Mouse (Mus musculus): ENCODE results near the gene Cass4.

Gene Cass4

GRCm38 (mm10) chr2:172390341-172390740 lies 3.3 kb upstream of the Cass4 start:
- no peak for DNase-seq (ENCODE audit: low spot score in 2 of 2)

- DNase-seq (ENCODE audit: low spot score in 2 of 2) = no peak
Observed at GRCm38 (mm10) chr2:172392041-172392521, 1.5 kb upstream of the Cass4 start.

- no peak for DNase-seq (ENCODE audit: low spot score in 2 of 2)
Observed at GRCm38 (mm10) chr2:172394052-172394392, 428 bp downstream of the Cass4 start.

GRCm38 (mm10) chr2:172394671-172395070 lies 1.1 kb downstream of the Cass4 start:
- no peak for DNase-seq (ENCODE audit: low spot score in 2 of 2)

- no peak for DNase-seq (ENCODE audit: low spot score in 2 of 2)
Observed at GRCm38 (mm10) chr2:172395961-172396360, 2.4 kb downstream of the Cass4 start.

- no peak for DNase-seq (ENCODE audit: low spot score in 2 of 2)
Observed at GRCm38 (mm10) chr2:172399901-172400300, 6.3 kb downstream of the Cass4 start.

GRCm38 (mm10) chr2:172401116-172401825 lies 7.7 kb downstream of the Cass4 start:
- DNase-seq (ENCODE audit: low spot score in 2 of 2) = no peak

GRCm38 (mm10) chr2:172404239-172404638 lies 10.6 kb downstream of the Cass4 start:
- DNase-seq (ENCODE audit: low spot score in 2 of 2) = no peak

- DNase-seq (ENCODE audit: low spot score in 2 of 2) = no peak
Observed at GRCm38 (mm10) chr2:172405011-172405410, 11.4 kb downstream of the Cass4 start.

- DNase-seq (ENCODE audit: low spot score in 2 of 2) = no peak
Observed at GRCm38 (mm10) chr2:172406173-172406572, 12.6 kb downstream of the Cass4 start.

- DNase-seq (ENCODE audit: low spot score in 2 of 2) = peak in 1 of 2 experiments; percentile 13
Observed at GRCm38 (mm10) chr2:172407499-172407898, 13.9 kb downstream of the Cass4 start.

GRCm38 (mm10) chr2:172410686-172411085 lies 17.1 kb downstream of the Cass4 start:
- no peak for DNase-seq (ENCODE audit: low spot score in 2 of 2)

- no peak for DNase-seq (ENCODE audit: low spot score in 2 of 2)
Observed at GRCm38 (mm10) chr2:172411091-172411490, 17.5 kb downstream of the Cass4 start.

- no peak for DNase-seq (ENCODE audit: low spot score in 2 of 2)
Observed at GRCm38 (mm10) chr2:172412454-172412853, 18.9 kb downstream of the Cass4 start.

- DNase-seq (ENCODE audit: low spot score in 2 of 2) = no peak
Observed at GRCm38 (mm10) chr2:172413273-172413672, 19.7 kb downstream of the Cass4 start.

GRCm38 (mm10) chr2:172413894-172414293 lies 20.3 kb downstream of the Cass4 start:
- no peak for DNase-seq (ENCODE audit: low spot score in 2 of 2)

GRCm38 (mm10) chr2:172416218-172416617 lies 22.6 kb downstream of the Cass4 start:
- no peak for DNase-seq (ENCODE audit: low spot score in 2 of 2)

GRCm38 (mm10) chr2:172416876-172417275 lies 23.3 kb downstream of the Cass4 start:
- no peak for DNase-seq (ENCODE audit: low spot score in 2 of 2)

- no peak for DNase-seq (ENCODE audit: low spot score in 2 of 2)
Observed at GRCm38 (mm10) chr2:172418208-172418607, 24.6 kb downstream of the Cass4 start.

- DNase-seq (ENCODE audit: low spot score in 2 of 2) = no peak
Observed at GRCm38 (mm10) chr2:172430609-172431008, 37.0 kb downstream of the Cass4 start.

GRCm38 (mm10) chr2:172433746-172434145 lies 40.2 kb downstream of the Cass4 start:
- DNase-seq (ENCODE audit: low spot score in 2 of 2) = no peak

GRCm38 (mm10) chr2:172437371-172437952 lies 43.9 kb downstream of the Cass4 start:
- DNase-seq (ENCODE audit: low spot score in 2 of 2) = no peak

GRCm38 (mm10) chr2:172439843-172440639 lies 46.4 kb downstream of the Cass4 start, which contains the start of gene Rtf2:
Rtf2 (plus strand) TSS chr2:172440556.
- peak; percentile 99 for DNase-seq (ENCODE audit: low spot score in 2 of 2)

All from urinary bladder, postnatal 36 days (tissue).